Mouse (Mus musculus): Measurements from ENCODE around the gene Btbd35f4.
"Not testable (repeated sequence)": the region's sequence is repeated elsewhere in the genome, so short reads cannot be mapped to it uniquely, and the experiment has no call there.

Gene Btbd35f4

DNA sequence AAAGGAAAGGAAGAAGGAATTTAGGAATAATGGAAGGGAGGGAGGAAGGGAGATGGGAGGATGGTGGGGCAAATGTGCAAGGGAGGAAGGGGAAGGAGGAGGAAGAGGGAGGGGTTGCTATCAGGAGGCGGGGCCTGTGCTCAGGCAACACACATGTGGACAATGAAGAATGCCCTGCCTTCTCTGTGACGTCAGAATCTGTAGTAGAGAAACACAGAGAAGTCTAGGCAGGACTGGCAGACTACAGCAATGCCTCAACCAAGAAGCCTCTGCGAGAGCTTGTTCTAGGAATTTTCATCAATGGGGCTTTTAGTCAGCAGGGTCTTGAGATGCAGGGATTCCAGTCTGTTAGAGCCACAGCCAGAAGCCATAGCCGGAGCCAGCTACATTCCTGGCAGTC lies at the start of gene Btbd35f4:
Gene Btbd35f4 (plus strand): TSS at position 301 of the 400 bp plus-strand sequence.
- DNase-seq (ENCODE audit: low spot score in 2 of 2): not testable (repeated sequence)

DNA sequence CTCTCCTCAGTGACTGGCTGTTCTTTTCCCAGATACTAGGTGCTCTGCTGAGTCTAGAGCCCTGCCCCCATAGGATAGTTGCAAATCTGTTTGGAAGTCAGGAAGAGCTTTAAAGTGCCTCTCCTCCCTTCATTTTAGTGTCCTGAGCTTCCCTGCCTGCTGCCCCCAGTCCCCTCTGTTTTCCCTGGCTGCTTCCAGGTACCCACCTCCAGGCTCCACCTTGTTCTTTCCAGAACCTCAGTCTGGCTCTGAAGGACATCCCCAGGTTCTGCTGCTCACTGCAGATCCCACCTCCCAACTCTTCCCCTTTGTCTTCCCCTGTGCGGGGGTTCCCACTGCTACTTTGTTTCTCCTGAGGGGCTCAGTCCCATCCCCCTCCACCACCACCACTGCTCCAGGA lies 39.7 kb downstream of the Btbd35f4 start:
- not testable (repeated sequence) for DNase-seq (ENCODE audit: low spot score in 2 of 2)

Data from cerebellum, postnatal 4 days (tissue).